20 mouse cellular contexts compared by ENCODE assay signal in the genomic region with DNA sequence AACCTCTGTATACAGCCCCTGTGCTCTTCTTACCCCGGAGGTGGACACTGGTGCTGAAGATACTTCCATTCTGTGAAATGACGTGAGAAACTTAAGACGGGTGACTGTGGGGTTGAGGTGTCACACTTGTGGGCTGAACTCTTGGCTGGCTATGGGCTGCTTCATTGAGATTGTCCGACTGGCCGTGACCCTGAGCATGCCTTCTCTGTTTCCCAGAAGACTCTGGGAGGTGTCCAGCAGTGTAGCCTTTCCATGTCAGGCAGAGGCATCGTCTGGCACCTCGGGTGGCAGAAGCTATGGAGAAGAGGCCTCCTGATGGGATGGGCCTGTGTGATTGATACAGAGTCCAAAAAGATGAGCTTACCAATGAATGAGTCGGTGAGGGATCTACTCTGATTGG.
"Had no signal": no experiment of that assay in that cellular context is flagged by ENCODE, and none has a peak within 500 bp of the region (broad histone marks: within the 10 kb centered on the region; RNA-seq: fewer than 3 reads in every experiment).

No protein-coding gene starts in this region.

- DNase-seq: heart, adult 2 months; heart, postnatal 4 days; kidney, adult 18-20 months; kidney, adult 8-10 months; kidney, postnatal 10 days; kidney, postnatal 25 days; kidney, postnatal 4 days; layer of hippocampus, adult 9-11 months; liver; liver, embryonic 13.5 days had no signal

- H3K4me3 ChIP-seq: heart, adult 2 months; heart, embryonic 13.5 days; heart, embryonic 15.5 days; hindbrain, embryonic 10.5 days; hindbrain, embryonic 12.5 days; intestine, embryonic 15.5 days; left cerebral cortex, adult 2 months; limb, embryonic 10.5 days; limb, embryonic 12.5 days; liver, embryonic 13.5 days; liver, embryonic 15.5 days had no signal

- H3K27ac ChIP-seq: hindbrain, embryonic 10.5 days; hindbrain, embryonic 12.5 days; hindbrain, embryonic 14.5 days; intestine, embryonic 15.5 days; limb, embryonic 10.5 days; limb, embryonic 12.5 days; liver, embryonic 13.5 days; liver, embryonic 15.5 days had no signal
